Mouse (Mus musculus): Measurements from ENCODE around the gene Gm13090.

Gm13090 gene

GRCm38 (mm10) chr4:151137701-151138100 lies 48.3 kb downstream of the Gm13090 start:
- DNase-seq (ENCODE audit: low spot score) = no peak

- DNase-seq (ENCODE audit: low spot score) = no peak
These were observed 48.8 kb downstream of the Gm13090 start for GRCm38 (mm10) chr4:151138135-151138534.

GRCm38 (mm10) chr4:151138586-151138985 lies 49.2 kb downstream of the Gm13090 start:
- DNase-seq (ENCODE audit: low spot score) = no peak

- DNase-seq (ENCODE audit: low spot score) = peak; percentile 87
These were observed 49.9 kb downstream of the Gm13090 start for GRCm38 (mm10) chr4:151139053-151139840.

- no peak for DNase-seq (ENCODE audit: low spot score)
These were observed 51.1 kb downstream of the Gm13090 start for GRCm38 (mm10) chr4:151140368-151140982.
